In genomic region chr8:89169484-89169883, GRCm38 (mm10) we compare ENCODE assay signal across 28 mouse cellular contexts.
DNase-seq lines count a peak whose midpoint lies in the region; ATAC-seq and TF ChIP-seq lines count a peak whose summit lies in the region.
"Had no signal": no experiment of that assay in that cellular context is flagged by ENCODE, and none has a peak within 500 bp of the region (broad histone marks: within the 10 kb centered on the region; RNA-seq: fewer than 3 reads in every experiment).

No protein-coding gene starts in this region.

- no peak for DNase-seq in hindbrain, embryonic 10.5 days (ENCODE audit: low spot score)
- DNase-seq in Patski (ENCODE audit: low read depth, low spot score) = peak; percentile 31
- peak; percentile 12 for DNase-seq in brain, embryonic 14.5 days (ENCODE audit: low read depth)
- no peak for DNase-seq in layer of hippocampus, adult 18-20 months (ENCODE audit: low spot score in 2 of 2)
- DNase-seq in adrenal gland, postnatal 36 days = no peak
- no peak for DNase-seq in gastrocnemius, postnatal 10 days
- DNase-seq: adrenal gland, adult 8-10 months; cerebellum, adult 8-10 months; cerebellum, postnatal 36 days; heart, adult 11 months; heart, postnatal 10 days; kidney, adult 18-20 months; kidney, postnatal 25 days; layer of hippocampus, postnatal 36 days; liver, postnatal 0 days; right cerebral cortex, adult 18-20 months; right cerebral cortex, postnatal 4 days; thymus, postnatal 25 days had no signal

- in situ Hi-C loops in Patski (cut with MboI; ENCODE audit: low pct_unique_long_range_greater_than_20kb) = no loop called here

- TF ChIP-seq CTCF in Patski (IDR thresholded peaks at IDR 0.05) = no peak
- no peak for TF ChIP-seq CTCF in brain, embryonic 14.5 days (IDR thresholded peaks at IDR 0.05; ENCODE audit: borderline replicate concordance, extremely low read depth, insufficient read depth, insufficient read length)

- H3K9me3 ChIP-seq in hindbrain, embryonic 10.5 days = no peaks in the 10 kb centered on the region
- H3K9me3 ChIP-seq in hindbrain, embryonic 13.5 days = no peaks in the 10 kb centered on the region
- no peaks in the 10 kb centered on the region for H3K9me3 ChIP-seq in embryonic facial prominence, embryonic 15.5 days (replicated peaks)
- H3K9me3 ChIP-seq: heart, embryonic 12.5 days; hindbrain, embryonic 12.5 days; midbrain, embryonic 12.5 days; neural tube, embryonic 13.5 days had no signal

- H3K27ac ChIP-seq in hindbrain, embryonic 10.5 days = peak overlapping the region; percentile 59
- H3K27ac ChIP-seq in hindbrain, embryonic 13.5 days = no peak overlapping the region
- H3K27ac ChIP-seq in embryonic facial prominence, embryonic 15.5 days (replicated peaks) = no peak overlapping the region
- H3K27ac ChIP-seq: hindbrain, embryonic 12.5 days; midbrain, embryonic 12.5 days; neural tube, embryonic 13.5 days had no signal

- 48% methylated on average over 7 of the region's 7 CpGs for WGBS in hindbrain, embryonic 10.5 days
- whole genome bisulfite sequencing in hindbrain, embryonic 13.5 days = 52% methylated on average over 7 of the region's 7 CpGs
- WGBS in embryonic facial prominence, embryonic 15.5 days = 18% methylated on average over 7 of the region's 7 CpGs

- H3K27me3 ChIP-seq in hindbrain, embryonic 10.5 days (ENCODE audit: insufficient read depth, poor library complexity, severe bottlenecking) = no peaks in the 10 kb centered on the region
- no peaks in the 10 kb centered on the region for H3K27me3 ChIP-seq in hindbrain, embryonic 13.5 days
- H3K27me3 ChIP-seq in Patski = peaks cover 14% of the 10 kb centered on the region
- H3K27me3 ChIP-seq in embryonic facial prominence, embryonic 15.5 days = no peaks in the 10 kb centered on the region
- H3K27me3 ChIP-seq: hindbrain, embryonic 12.5 days; midbrain, embryonic 12.5 days; neural tube, embryonic 13.5 days had no signal

- CTCF ChIA-PET in Patski (lab: Charles Lee) = no interaction called here

- H3K4me1 ChIP-seq in hindbrain, embryonic 10.5 days (replicated peaks) = peaks cover 19% of the 10 kb centered on the region
- no peaks in the 10 kb centered on the region; the same call in 1 of the 2 replicates for H3K4me1 ChIP-seq in hindbrain, embryonic 13.5 days (replicated peaks)
- H3K4me1 ChIP-seq in embryonic facial prominence, embryonic 15.5 days = peaks cover 7% of the 10 kb centered on the region; the same call in 1 of the 2 replicates
- H3K4me1 ChIP-seq: heart, embryonic 12.5 days had no signal

- H3K36me3 ChIP-seq in hindbrain, embryonic 10.5 days = no peaks in the 10 kb centered on the region
- no peaks in the 10 kb centered on the region for H3K36me3 ChIP-seq in hindbrain, embryonic 13.5 days
- no peaks in the 10 kb centered on the region for H3K36me3 ChIP-seq in embryonic facial prominence, embryonic 15.5 days
- H3K36me3 ChIP-seq: heart, embryonic 12.5 days; hindbrain, embryonic 12.5 days; midbrain, embryonic 12.5 days; neural tube, embryonic 13.5 days had no signal

- H3K9ac ChIP-seq in hindbrain, embryonic 13.5 days = no peak overlapping the region
- H3K9ac ChIP-seq in embryonic facial prominence, embryonic 15.5 days = no peak overlapping the region
- H3K9ac ChIP-seq: heart, embryonic 12.5 days; hindbrain, embryonic 12.5 days; liver, postnatal 0 days; midbrain, embryonic 12.5 days; neural tube, embryonic 13.5 days had no signal

- H3K4me3 ChIP-seq in hindbrain, embryonic 10.5 days = no peak overlapping the region
- H3K4me3 ChIP-seq in hindbrain, embryonic 13.5 days = no peak overlapping the region
- no peak overlapping the region for H3K4me3 ChIP-seq in embryonic facial prominence, embryonic 15.5 days (replicated peaks)
- H3K4me3 ChIP-seq: heart, embryonic 12.5 days; hindbrain, embryonic 12.5 days; midbrain, embryonic 12.5 days; myocyte; neural tube, embryonic 13.5 days had no signal

- TF ChIP-seq POLR2A in brain, embryonic 14.5 days (IDR thresholded peaks at IDR 0.05; ENCODE audit: borderline replicate concordance, extremely low read depth, insufficient read depth, insufficient read length, poor library complexity, severe bottlenecking) = no peak

- no peak for ATAC-seq in hindbrain, embryonic 13.5 days (ENCODE audit: low FRiP score)
- peak; percentile 90 for ATAC-seq in Patski
- 0 out of 2 replicates have a peak, but pooled peaks have one; percentile 34 for ATAC-seq in embryonic facial prominence, embryonic 15.5 days (ENCODE audit: insufficient number of reproducible peaks, low FRiP score, low TSS enrichment, low read depth)
- ATAC-seq: activated CD4-positive, CD25-positive, alpha-beta regulatory T cell, adult 4 months; liver, postnatal 0 days; lung, postnatal 0 days had no signal

- no peak overlapping the region for H3K4me2 ChIP-seq in hindbrain, embryonic 13.5 days
- H3K4me2 ChIP-seq in embryonic facial prominence, embryonic 15.5 days (replicated peaks) = no peak overlapping the region
- H3K4me2 ChIP-seq: heart, embryonic 12.5 days; hindbrain, embryonic 12.5 days; liver, embryonic 11.5 days; midbrain, embryonic 12.5 days; neural tube, embryonic 13.5 days had no signal

- POLR2A ChIA-PET in Patski (lab: Charles Lee) = no interaction called here

Comparison
In these comparisons a context has a peak if more than half of its experiments do, and no peak if none do; other contexts are left out.
1. DNase-seq: peak in Patski (single experiment) and brain, embryonic 14.5 days (single experiment); none in hindbrain, embryonic 10.5 days (single experiment), layer of hippocampus, adult 18-20 months (0 of 2), adrenal gland, postnatal 36 days (0 of 2) and gastrocnemius, postnatal 10 days (single experiment).